Mouse (Mus musculus) ES-E14 (cell line): ENCODE data around the gene Plpp2. TPM values are rescaled to one million over a fixed set of nuclear protein-coding genes. Genes with fewer than 3 reads are reported as not detected.

ENCODE experiments used
- DNase-seq: peaks from one replicate; pipeline ENCODE4 v3.0.0-alpha.2; 2013; ENCODE audit warnings: low read depth, low spot score
- H3K27ac ChIP-seq: 2 replicates; pipeline ENCODE4 v1.5.1; 2012; ENCODE audit warnings: low read depth, mild to moderate bottlenecking, low read length, moderate library complexity, mixed read lengths; ENCODE audit not compliant: poor library complexity, insufficient read depth, severe bottlenecking
- H3K36me3 ChIP-seq: 2 replicates; pipeline ENCODE4 v1.6.1; 2012; ENCODE audit warnings: mild to moderate bottlenecking, low read length, moderate library complexity, mixed read lengths; ENCODE audit not compliant: control insufficient read depth, poor library complexity, insufficient read depth, severe bottlenecking
- H3K4me1 ChIP-seq, 2 experiments: fragments of 150-350 bp in 1 of 2; sonication (generic) in 1 of 2; 2 replicates each; pipeline ENCODE4 v1.6.1; 2012; ENCODE audit warnings: low read length in 2 of 2, mild to moderate bottlenecking in 1 of 2, mixed read lengths in 1 of 2; ENCODE audit not compliant: control insufficient read depth in 2 of 2, insufficient read depth in 2 of 2, poor library complexity in 1 of 2
- H3K4me3 ChIP-seq, 2 experiments: fragments of 150-350 bp in 1 of 2; sonication (generic) in 1 of 2; 2 replicates each; pipeline ENCODE4 v1.5.1; 2012; ENCODE audit warnings: low read length in 2 of 2, low read depth in 1 of 2, mild to moderate bottlenecking in 1 of 2, mixed read lengths in 1 of 2; ENCODE audit not compliant: insufficient read depth in 1 of 2, poor library complexity in 1 of 2, severe bottlenecking in 1 of 2
- H3K9ac ChIP-seq: 2 replicates; pipeline ENCODE4 v1.6.1; 2012; ENCODE audit warnings: low read depth, mild to moderate bottlenecking, low read length, mixed read lengths; ENCODE audit not compliant: poor library complexity, insufficient read depth, severe bottlenecking
- H3K9me3 ChIP-seq: fragments of 150-350 bp; sonication (generic); 2 replicates; pipeline ENCODE4 v1.6.1; 2012; ENCODE audit warnings: low read depth, mild to moderate bottlenecking, low read length; ENCODE audit not compliant: control insufficient read depth, insufficient read depth
- CHD2 ChIP-seq: IDR thresholded peaks from 2 replicates; pipeline ENCODE4 v1.6.1; 2014; ENCODE audit warnings: mild to moderate bottlenecking, low read depth, low read length, inconsistent platforms
- HCFC1 ChIP-seq: IDR thresholded peaks from 2 replicates; pipeline ENCODE4 v1.6.1; 2012; ENCODE audit warnings: low read length, inconsistent platforms, borderline replicate concordance; ENCODE audit not compliant: insufficient read depth
- MAFK ChIP-seq: IDR thresholded peaks from 2 replicates; pipeline ENCODE4 v1.6.1; 2014; ENCODE audit warnings: mild to moderate bottlenecking, low read depth, low read length, inconsistent platforms; ENCODE audit not compliant: insufficient read depth
- ZC3H11A ChIP-seq: IDR thresholded peaks from 2 replicates; pipeline ENCODE4 v1.6.1; 2012; ENCODE audit warnings: low read depth, mild to moderate bottlenecking, inconsistent platforms, low read length, borderline replicate concordance
- ZNF384 ChIP-seq: IDR thresholded peaks from 2 replicates; pipeline ENCODE4 v1.6.1; 2012; ENCODE audit warnings: low read depth, low read length, inconsistent platforms
- in situ Hi-C, 2 experiments: fragments of 600-800 bp; cut with MboI; formaldehyde crosslinking; loops; one replicate each; pipeline ENCODE4 v1.15.1; 2025; ENCODE audit warnings: low sequenced_read_pairs in 2 of 2, inconsistent platforms in 1 of 2; ENCODE audit not compliant: unreplicated experiment in 2 of 2
- total RNA-seq: library from RNA; depleted of rRNA; stranded (reverse); fragments of 300-350 nt; gene quantifications from 2 replicates; pipeline ENCODE4 v1.2.3, GENCODE M21; 2012

Plpp2 gene
- total RNA-seq, 1 experiment: 27.2 TPM

DNA sequence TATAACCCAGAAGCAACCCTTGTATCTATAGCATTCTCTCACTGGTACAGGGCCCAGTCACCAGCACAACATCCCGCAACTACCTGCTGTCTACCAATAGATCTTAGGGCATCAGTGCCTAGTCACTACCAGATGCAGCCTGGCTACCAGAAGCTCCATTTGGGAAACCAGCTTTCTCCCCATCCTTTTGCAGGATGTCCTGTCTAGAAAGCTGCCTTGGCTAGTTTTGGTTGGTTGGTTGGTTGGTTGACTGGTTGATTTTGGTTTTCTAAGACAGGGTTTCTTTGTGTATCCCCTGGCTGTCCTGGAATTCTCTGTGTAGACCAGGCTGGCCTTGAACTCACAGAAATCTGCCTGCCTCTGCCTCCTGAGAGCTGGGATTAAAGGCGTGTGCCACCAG, 26.1 kb upstream of the Plpp2 start:
- DNase-seq: no peak
- no peak overlapping the region for H3K4me3 ChIP-seq
- H3K4me1 ChIP-seq: peaks cover 0 to 2% of the 10 kb centered on the region in 2 experiments; a peak in 1 of 4 replicates

GRCm38 (mm10) chr10:79557496-79557895, 23.9 kb upstream of the Plpp2 start:
- in situ Hi-C loops: no loop called here
- Histone ChIP-seq H3K4me1 (peaks cover 0 to 11% of the 10 kb centered on the region in 2 experiments; a peak in 1 of 4 replicates), H3K4me3 (no peak overlapping the region), H3K36me3 (no peaks in the 10 kb centered on the region), H3K9me3 (no peaks in the 10 kb centered on the region), H3K9ac (no peak overlapping the region), H3K27ac (no peak overlapping the region)
- TF ChIP-seq ZNF384 (no peak), HCFC1 (no peak), ZC3H11A (no peak), CHD2 (no peak), MAFK (no peak)
- no peak for DNase-seq

More for the DNA sequence above, 26.1 kb upstream of the Plpp2 start:
- no peaks in the 10 kb centered on the region for H3K9me3 ChIP-seq
- in situ Hi-C loops: no loop called here
- H3K9ac ChIP-seq: no peak overlapping the region
- H3K36me3 ChIP-seq: no peaks in the 10 kb centered on the region
- TF ChIP-seq ZNF384 (no peak), CHD2 (no peak), HCFC1 (no peak), ZC3H11A (no peak), MAFK (no peak)
- no peak overlapping the region for H3K27ac ChIP-seq

DNA sequence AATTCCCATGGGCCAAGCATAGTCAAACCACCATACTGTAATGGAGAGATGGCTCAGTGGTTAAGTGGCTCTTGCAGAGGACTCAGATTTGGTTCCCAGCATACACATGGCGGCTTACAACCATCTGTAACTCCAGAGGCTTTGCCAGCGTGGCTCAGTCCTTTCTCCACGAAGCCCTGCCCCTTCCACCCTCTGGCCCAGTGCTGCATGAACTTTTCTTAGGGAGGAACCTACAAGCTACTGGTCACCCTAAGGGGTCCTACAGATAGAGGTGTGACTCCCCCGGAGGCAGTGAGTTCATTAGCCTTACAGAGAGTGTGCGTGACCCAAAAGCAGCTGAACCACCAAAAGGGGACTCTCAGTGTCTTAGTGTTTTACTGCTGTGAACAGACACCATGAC, 23.4 kb upstream of the Plpp2 start:
- Histone ChIP-seq H3K9me3 (no peaks in the 10 kb centered on the region), H3K27ac (no peak overlapping the region), H3K36me3 (no peaks in the 10 kb centered on the region), H3K4me1 (peaks cover 0 to 15% of the 10 kb centered on the region in 2 experiments; a peak in 1 of 4 replicates), H3K9ac (no peak overlapping the region), H3K4me3 (no peak overlapping the region)
- no peak for TF ChIP-seq CHD2
- DNase-seq: no peak
- in situ Hi-C loops: no loop called here

- Histone ChIP-seq H3K9me3 (no peaks in the 10 kb centered on the region), H3K27ac (no peak overlapping the region), H3K36me3 (peaks cover 4% of the 10 kb centered on the region; the same call in 1 of the 2 replicates), H3K9ac (peak overlapping the region; percentile 68), H3K4me3 (peak overlapping the region; percentile 81 to 90), H3K4me1 (peaks cover 0 to 15% of the 10 kb centered on the region in 2 experiments; a peak in 1 of 4 replicates)
- in situ Hi-C loops: no loop called here
- DNase-seq: no peak
- TF ChIP-seq HCFC1: no peak
- TF ChIP-seq CHD2: no peak
- TF ChIP-seq ZNF384: no peak
- TF ChIP-seq MAFK: no peak
- TF ChIP-seq ZC3H11A: no peak
These were observed 21.7 kb upstream of the Plpp2 start for GRCm38 (mm10) chr10:79555238-79555724.
